In genomic region chr13:94271284-94271683, GRCm38 (mm10) we compare ENCODE assay signal across 20 mouse cellular contexts. TPM values are rescaled to one million over a fixed set of nuclear protein-coding genes. Genes with fewer than 3 reads are reported as not detected.
A peak's percentile ranks its signal among the peaks of the same experiment; 100 is the strongest.
DNase-seq lines count a peak whose midpoint lies in the region; ATAC-seq and TF ChIP-seq lines count a peak whose summit lies in the region.
"Had no signal": no experiment of that assay in that cellular context is flagged by ENCODE, and none has a peak within 500 bp of the region (broad histone marks: within the 10 kb centered on the region; RNA-seq: fewer than 3 reads in every experiment).

No protein-coding gene starts in this region.

- H3K4me3 ChIP-seq in forebrain, embryonic 13.5 days: no peak overlapping the region
- H3K4me3 ChIP-seq in forebrain, embryonic 15.5 days: no peak overlapping the region
- H3K4me3 ChIP-seq in midbrain, postnatal 0 days (ENCODE audit: low read depth, low read length): no peak overlapping the region
- H3K4me3 ChIP-seq in midbrain, embryonic 10.5 days: no peak overlapping the region
- H3K4me3 ChIP-seq in stomach, postnatal 0 days (ENCODE audit: low read depth, low read length): no peak overlapping the region
- H3K4me3 ChIP-seq: erythroblast, embryonic 14.5 days; heart, embryonic 10.5 days had no signal

- H3K9me3 ChIP-seq in forebrain, embryonic 13.5 days (replicated peaks): no peaks in the 10 kb centered on the region
- no peaks in the 10 kb centered on the region for H3K9me3 ChIP-seq in forebrain, embryonic 15.5 days
- no peaks in the 10 kb centered on the region for H3K9me3 ChIP-seq in midbrain, postnatal 0 days (ENCODE audit: low read length)
- no peaks in the 10 kb centered on the region for H3K9me3 ChIP-seq in midbrain, embryonic 10.5 days (replicated peaks)
- no peaks in the 10 kb centered on the region for H3K9me3 ChIP-seq in stomach, postnatal 0 days (ENCODE audit: control insufficient read depth, low read length)
- H3K9me3 ChIP-seq: heart, embryonic 10.5 days had no signal

- WGBS in forebrain, embryonic 13.5 days: 87% methylated on average over 6 of the region's 6 CpGs
- WGBS in forebrain, embryonic 15.5 days: 83% methylated on average over 6 of the region's 6 CpGs
- 85% methylated on average over 6 of the region's 6 CpGs for WGBS in midbrain, postnatal 0 days
- WGBS in midbrain, embryonic 10.5 days: 96% methylated on average over 6 of the region's 6 CpGs
- WGBS in stomach, postnatal 0 days: 87% methylated on average over 6 of the region's 6 CpGs

- H3K9ac ChIP-seq in forebrain, embryonic 13.5 days: no peak overlapping the region
- H3K9ac ChIP-seq in forebrain, embryonic 15.5 days (replicated peaks): no peak overlapping the region
- H3K9ac ChIP-seq in midbrain, postnatal 0 days (replicated peaks; ENCODE audit: low read length, poor library complexity, severe bottlenecking): no peak overlapping the region
- no peak overlapping the region for H3K9ac ChIP-seq in stomach, postnatal 0 days (ENCODE audit: low read length)
- H3K9ac ChIP-seq: hindbrain, embryonic 14.5 days; liver, embryonic 14.5 days had no signal

- no peak for TF ChIP-seq CTCF in midbrain, postnatal 0 days (IDR thresholded peaks at IDR 0.05)
- no peak for TF ChIP-seq CTCF in stomach, postnatal 0 days (IDR thresholded peaks at IDR 0.05; ENCODE audit: low read depth)

- H3K4me1 ChIP-seq in forebrain, embryonic 13.5 days: peaks cover 8% of the 10 kb centered on the region; the same call in 1 of the 2 replicates
- H3K4me1 ChIP-seq in forebrain, embryonic 15.5 days: peaks cover 13% of the 10 kb centered on the region
- peaks cover 5% of the 10 kb centered on the region for H3K4me1 ChIP-seq in midbrain, postnatal 0 days (ENCODE audit: insufficient read depth, low read length)
- 0 out of 2 replicates have a peak, but pooled peaks cover 5% of the 10 kb centered on the region for H3K4me1 ChIP-seq in midbrain, embryonic 10.5 days
- no peaks in the 10 kb centered on the region for H3K4me1 ChIP-seq in stomach, postnatal 0 days (replicated peaks; ENCODE audit: control insufficient read depth, insufficient read depth)

- no peak overlapping the region for H3K27ac ChIP-seq in forebrain, embryonic 13.5 days
- H3K27ac ChIP-seq in forebrain, embryonic 15.5 days (replicated peaks): no peak overlapping the region
- H3K27ac ChIP-seq in midbrain, postnatal 0 days (ENCODE audit: low read depth, low read length): no peak overlapping the region
- no peak overlapping the region for H3K27ac ChIP-seq in midbrain, embryonic 10.5 days (replicated peaks)
- H3K27ac ChIP-seq in stomach, postnatal 0 days (replicated peaks): no peak overlapping the region
- H3K27ac ChIP-seq: heart, embryonic 10.5 days; hindbrain, embryonic 14.5 days; liver, embryonic 14.5 days had no signal

- no peaks in the 10 kb centered on the region for H3K27me3 ChIP-seq in forebrain, embryonic 13.5 days
- H3K27me3 ChIP-seq in forebrain, embryonic 15.5 days: no peaks in the 10 kb centered on the region
- no peaks in the 10 kb centered on the region for H3K27me3 ChIP-seq in midbrain, postnatal 0 days (ENCODE audit: insufficient read depth, low read length)
- no peaks in the 10 kb centered on the region for H3K27me3 ChIP-seq in midbrain, embryonic 10.5 days (ENCODE audit: low read depth, poor library complexity, severe bottlenecking)
- no peaks in the 10 kb centered on the region for H3K27me3 ChIP-seq in stomach, postnatal 0 days (ENCODE audit: control insufficient read depth, insufficient read depth, low read length)
- H3K27me3 ChIP-seq: Patski had no signal

- no peak for TF ChIP-seq EP300 in stomach, postnatal 0 days (optimal IDR thresholded peaks at IDR 0.05)

- no peak overlapping the region for H3K4me2 ChIP-seq in forebrain, embryonic 13.5 days
- H3K4me2 ChIP-seq in forebrain, embryonic 15.5 days (replicated peaks): no peak overlapping the region
- H3K4me2 ChIP-seq in midbrain, postnatal 0 days (ENCODE audit: low read depth, low read length, poor library complexity, severe bottlenecking): no peak overlapping the region
- no peak overlapping the region for H3K4me2 ChIP-seq in stomach, postnatal 0 days (replicated peaks; ENCODE audit: low read depth)
- H3K4me2 ChIP-seq: hindbrain, embryonic 14.5 days had no signal

- DNase-seq in midbrain, postnatal 0 days (ENCODE audit: low spot score): peak; percentile 32
- DNase-seq in midbrain, embryonic 10.5 days (ENCODE audit: low spot score): no peak
- DNase-seq in cerebellum, postnatal 14 days: peak; percentile 75 to 76
- no peak for DNase-seq in stomach, postnatal 0 days (ENCODE audit: low spot score)
- DNase-seq in Muller cell, postnatal 12 days (ENCODE audit: inconsistent ontology term): no peak
- DNase-seq in ovary, postnatal 36 days (ENCODE audit: low spot score): no peak
- DNase-seq: adrenal gland, postnatal 14 days; heart, postnatal 10 days; right cerebral cortex, adult 18-20 months; thymus, postnatal 36 days had no signal

- no peaks in the 10 kb centered on the region for H3K36me3 ChIP-seq in forebrain, embryonic 13.5 days (ENCODE audit: poor library complexity, severe bottlenecking)
- H3K36me3 ChIP-seq in forebrain, embryonic 15.5 days: no peaks in the 10 kb centered on the region
- H3K36me3 ChIP-seq in midbrain, postnatal 0 days (ENCODE audit: insufficient read depth, low read length): no peaks in the 10 kb centered on the region
- no peaks in the 10 kb centered on the region for H3K36me3 ChIP-seq in midbrain, embryonic 10.5 days
- H3K36me3 ChIP-seq in stomach, postnatal 0 days (ENCODE audit: control insufficient read depth, insufficient read depth, low read length): no peaks in the 10 kb centered on the region
- H3K36me3 ChIP-seq: heart, embryonic 10.5 days had no signal

- ATAC-seq in forebrain, embryonic 13.5 days: peak; percentile 10; the same call in 1 of the 2 replicates
- no peak for ATAC-seq in forebrain, embryonic 15.5 days (replicated peaks)
- peak; percentile 34; the same call in 1 of the 2 replicates for ATAC-seq in midbrain, postnatal 0 days (ENCODE audit: low FRiP score)
- ATAC-seq in stomach, postnatal 0 days (ENCODE audit: low FRiP score, low TSS enrichment): 0 out of 2 replicates have a peak, but pooled peaks have one; percentile 35
- ATAC-seq: forebrain, embryonic 14.5 days; intestine, embryonic 16.5 days; midbrain, embryonic 16.5 days; Patski had no signal

RNA-seq across cellular contexts. Expression of gene Scamp1, which starts 14.4 kb away (rescaled TPM):
- polyA plus RNA-seq in forebrain, embryonic 13.5 days (2015; fragmentation: Nextera tagmentation; extraction: Ambion mirVana): 65.2 and 75.6 TPM in 2 replicates
- 103 and 111 TPM in 2 replicates for polyA plus RNA-seq in forebrain, embryonic 15.5 days (2015; fragmentation: Nextera tagmentation; extraction: Ambion mirVana)
- total RNA-seq in midbrain, postnatal 0 days (2014; rRNA removed): 124 and 162 TPM in 2 replicates
- 161 and 166 TPM in 2 replicates for polyA plus RNA-seq in midbrain, postnatal 0 days (2015; fragmentation: Nextera tagmentation; extraction: Ambion mirVana)
- 25.5 and 32.3 TPM in 2 replicates for polyA plus RNA-seq in midbrain, embryonic 10.5 days (2016; fragmentation: Nextera tagmentation; extraction: Ambion mirVana)
- polyA plus RNA-seq in stomach, postnatal 0 days (2015; fragmentation: Nextera tagmentation; extraction: Ambion mirVana): 33.8 and 34.7 TPM in 2 replicates

Comparison
In these comparisons a context has a peak if more than half of its experiments do, and no peak if none do; other contexts are left out.
1. DNase-seq: peak in midbrain, postnatal 0 days (single experiment) and cerebellum, postnatal 14 days (2 of 2); none in midbrain, embryonic 10.5 days (single experiment), stomach, postnatal 0 days (single experiment), Muller cell, postnatal 12 days (single experiment) and ovary, postnatal 36 days (single experiment).